Mouse (Mus musculus) Muller cell, postnatal 12 days (primary cell): ENCODE measurements around the gene Aarsd1.
"Not testable (repeated sequence)": the region's sequence is repeated elsewhere in the genome, so short reads cannot be mapped to it uniquely, and the experiment has no call there.

Experiments used
- DNase-seq: peaks from one replicate; pipeline ENCODE4 v3.0.0-alpha.2; 2015; ENCODE audit errors: inconsistent ontology term

Gene Aarsd1

DNA sequence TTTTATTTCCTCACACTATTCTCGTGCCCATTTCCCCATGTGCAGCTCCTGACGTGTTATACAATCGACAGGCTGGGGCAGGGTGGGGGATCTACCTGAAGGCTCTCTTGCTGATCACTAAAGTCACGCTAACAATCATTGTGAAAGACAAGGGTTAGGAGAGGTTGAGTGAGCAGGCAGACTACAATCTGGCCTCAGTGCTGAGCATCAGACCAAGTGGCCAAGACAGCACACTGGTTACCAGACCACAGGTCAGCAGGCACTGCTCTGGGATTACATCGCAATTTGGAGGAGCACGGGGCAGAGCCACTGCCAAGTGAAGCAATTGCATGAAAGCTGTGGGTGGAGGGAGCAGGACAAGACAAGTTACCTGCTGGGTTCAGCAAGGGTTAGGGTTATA is 38.5 kb downstream of the Aarsd1 start:
- DNase-seq: no peak

- DNase-seq: not testable (repeated sequence)
These were observed 39.2 kb downstream of the Aarsd1 start for GRCm38 (mm10) chr11:101378196-101378595.

DNA sequence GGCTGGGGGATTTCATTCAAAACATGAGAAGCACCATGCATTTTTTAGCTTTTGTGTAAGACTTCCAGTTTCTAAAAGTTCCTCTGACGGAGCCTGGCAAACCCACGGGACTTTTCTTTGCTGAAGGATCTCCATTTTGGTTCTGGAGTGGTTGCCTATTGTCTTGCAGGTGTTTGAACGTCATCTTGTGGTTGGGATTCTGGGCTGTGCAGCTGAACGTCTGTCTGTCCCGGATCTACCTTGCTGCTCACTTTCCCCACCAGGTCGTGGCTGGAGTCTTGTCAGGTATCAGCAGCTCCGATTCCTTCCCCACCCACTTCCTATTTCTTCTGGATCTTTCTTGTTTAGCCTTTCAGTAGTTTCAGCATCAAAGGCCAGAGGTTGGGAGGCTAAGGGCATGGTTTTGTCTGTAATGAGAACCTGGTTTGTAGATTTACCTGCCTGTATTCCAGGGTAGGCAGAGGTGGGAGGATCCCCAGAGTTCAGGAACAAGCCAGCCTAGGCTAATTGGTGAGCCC is 42.9 kb downstream of the Aarsd1 start:
- no peak for DNase-seq

- no peak for DNase-seq
These were observed 47.3 kb downstream of the Aarsd1 start for GRCm38 (mm10) chr11:101370141-101370540.

- no peak for DNase-seq
These were observed 50.0 kb downstream of the Aarsd1 start, which contains the start of gene G6pc for GRCm38 (mm10) chr11:101367326-101367935. G6pc (plus strand) TSS chr11:101367561.

GRCm38 (mm10) chr11:101364531-101364931 is 52.9 kb downstream of the Aarsd1 start:
- DNase-seq: no peak

- DNase-seq: no peak
These were observed 56.7 kb downstream of the Aarsd1 start for GRCm38 (mm10) chr11:101360651-101361113.

GRCm38 (mm10) chr11:101359776-101360175 is 57.6 kb downstream of the Aarsd1 start:
- no peak for DNase-seq

- no peak for DNase-seq
These were observed 59.8 kb downstream of the Aarsd1 start for GRCm38 (mm10) chr11:101357505-101358182.
